Mouse (Mus musculus) midbrain, embryonic 16.5 days (tissue): ENCODE data around the gene Tiam1. TPM values are rescaled to one million over a fixed set of nuclear protein-coding genes. Genes with fewer than 3 reads are reported as not detected.
A peak's percentile ranks its signal among the peaks of the same experiment; 100 is the strongest.

ENCODE experiments used
- ATAC-seq: fragments of 200-750 bp; cut with Nextera tagmentation; 2 replicates; pipeline ENCODE4 v1.8.0; 2017; ENCODE audit warnings: moderate TSS enrichment
- H3K27ac ChIP-seq: fragments of 300-500 bp; sonication (generic); 2 replicates; pipeline ENCODE4 v1.5.1; 2014; ENCODE audit warnings: mild to moderate bottlenecking, low read length, mixed read lengths
- H3K27me3 ChIP-seq: fragments of 300-500 bp; sonication (generic); 2 replicates; pipeline ENCODE4 v1.6.1; 2014; ENCODE audit warnings: low read depth, low read length, mixed read lengths; ENCODE audit not compliant: control insufficient read depth, insufficient read depth
- H3K36me3 ChIP-seq: fragments of 300-500 bp; sonication (generic); 2 replicates; pipeline ENCODE4 v1.6.1; 2014; ENCODE audit warnings: mild to moderate bottlenecking, low read length, moderate library complexity, mixed read lengths; ENCODE audit not compliant: control insufficient read depth, insufficient read depth
- H3K4me1 ChIP-seq: fragments of 300-500 bp; sonication (generic); 2 replicates; pipeline ENCODE4 v1.6.1; 2014; ENCODE audit warnings: mild to moderate bottlenecking, low read length, mixed read lengths; ENCODE audit not compliant: control insufficient read depth, insufficient read depth
- H3K4me2 ChIP-seq: fragments of 300-500 bp; sonication (generic); 2 replicates; pipeline ENCODE4 v1.6.1; 2014; ENCODE audit warnings: mild to moderate bottlenecking, low read length, mixed read lengths
- H3K4me3 ChIP-seq: fragments of 300-500 bp; sonication (generic); 2 replicates; pipeline ENCODE4 v1.5.1; 2014; ENCODE audit warnings: low read depth, mild to moderate bottlenecking, low read length, moderate library complexity, mixed read lengths
- H3K9ac ChIP-seq: fragments of 300-500 bp; sonication (generic); 2 replicates; pipeline ENCODE4 v1.6.1; 2014; ENCODE audit warnings: low read depth, low read length, mixed read lengths
- H3K9me3 ChIP-seq: fragments of 300-500 bp; sonication (generic); replicated peaks from 2 replicates; pipeline ENCODE4 v1.6.1; 2014; ENCODE audit warnings: mild to moderate bottlenecking, low read length, mixed read lengths; ENCODE audit not compliant: control insufficient read depth, poor library complexity, severe bottlenecking
- WGBS: fragments of 180-500 bp; shearing (Covaris S2); extraction: QIAGEN DNeasy Blood & Tissue Kit; methylation state at CpG from one replicate; pipeline ENCODE4 v1.1.7; 2014; 5-methylcytosine and 5-hydroxymethylcytosine counted together
- polyA plus RNA-seq: library from polyadenylated mRNA; unstranded; fragments of >200 nt; fragmentation: Nextera tagmentation; extraction: Ambion mirVana; gene quantifications from 2 replicates; pipeline ENCODE4 v1.2.1, GENCODE M21; 2015

The Tiam1 gene
- polyA plus RNA-seq, 1 experiment from 2014 or later, result 23.5 TPM

- peaks cover 11% of the 10 kb centered on the region; the same call in 1 of the 2 replicates for H3K36me3 ChIP-seq
- H3K4me3 ChIP-seq, result no peak overlapping the region
- whole genome bisulfite sequencing, result 92% methylated on average over 7 of the region's 7 CpGs
These were observed 347.0 kb downstream of the Tiam1 start for GRCm38 (mm10) chr16:89796566-89796965.

GRCm38 (mm10) chr16:89789792-89790434 is 353.7 kb downstream of the Tiam1 start:
- H3K9me3 ChIP-seq, result no peaks in the 10 kb centered on the region
- no peak for ATAC-seq
- no peak overlapping the region for H3K4me2 ChIP-seq
- no peak overlapping the region for H3K4me3 ChIP-seq
- H3K36me3 ChIP-seq, result peaks cover 27% of the 10 kb centered on the region
- no peak overlapping the region for H3K27ac ChIP-seq
- H3K4me1 ChIP-seq, result no peaks in the 10 kb centered on the region
- WGBS, result 91% methylated on average over 9 of the region's 9 CpGs
- H3K9ac ChIP-seq, result no peak overlapping the region
- H3K27me3 ChIP-seq, result no peaks in the 10 kb centered on the region

More at GRCm38 (mm10) chr16:89796566-89796965, 347.0 kb downstream of the Tiam1 start:
- H3K9ac ChIP-seq, result no peak overlapping the region
- H3K9me3 ChIP-seq, result no peaks in the 10 kb centered on the region
- no peaks in the 10 kb centered on the region for H3K27me3 ChIP-seq
- H3K4me1 ChIP-seq, result no peaks in the 10 kb centered on the region
- H3K27ac ChIP-seq, result no peak overlapping the region
- H3K4me2 ChIP-seq, result no peak overlapping the region
- ATAC-seq, result no peak

GRCm38 (mm10) chr16:89785795-89786194 is 357.8 kb downstream of the Tiam1 start:
- Histone ChIP-seq H3K4me2 (no peak overlapping the region), H3K9ac (no peak overlapping the region), H3K4me1 (no peaks in the 10 kb centered on the region), H3K27me3 (no peaks in the 10 kb centered on the region), H3K9me3 (no peaks in the 10 kb centered on the region; the same call in 1 of the 2 replicates), H3K36me3 (peaks cover 15% of the 10 kb centered on the region), H3K27ac (no peak overlapping the region), H3K4me3 (no peak overlapping the region)
- ATAC-seq, result no peak
- WGBS, result 85% methylated on average over 5 of the region's 5 CpGs

GRCm38 (mm10) chr16:89779705-89780104 is 363.9 kb downstream of the Tiam1 start:
- Histone ChIP-seq H3K27me3 (no peaks in the 10 kb centered on the region), H3K36me3 (no peaks in the 10 kb centered on the region), H3K27ac (no peak overlapping the region), H3K9me3 (no peaks in the 10 kb centered on the region; the same call in 1 of the 2 replicates), H3K4me2 (no peak overlapping the region), H3K4me1 (no peaks in the 10 kb centered on the region), H3K4me3 (no peak overlapping the region), H3K9ac (no peak overlapping the region)
- 81% methylated on average over 3 of the region's 3 CpGs for WGBS
- no peak for ATAC-seq

- H3K4me2 ChIP-seq, result no peak overlapping the region
- peaks cover 3% of the 10 kb centered on the region; the same call in 1 of the 2 replicates for H3K4me1 ChIP-seq
- no peak overlapping the region for H3K4me3 ChIP-seq
- no peaks in the 10 kb centered on the region for H3K27me3 ChIP-seq
- no peak for ATAC-seq
- no peak overlapping the region for H3K9ac ChIP-seq
- no peaks in the 10 kb centered on the region for H3K36me3 ChIP-seq
- no peaks in the 10 kb centered on the region; the same call in 1 of the 2 replicates for H3K9me3 ChIP-seq
- 76% methylated on average over 2 of the region's 2 CpGs for WGBS
- no peak overlapping the region for H3K27ac ChIP-seq
These were observed 366.1 kb downstream of the Tiam1 start for GRCm38 (mm10) chr16:89777450-89777849.

- ATAC-seq, result no peak
- Histone ChIP-seq H3K9ac (no peak overlapping the region; the same call in 1 of the 2 replicates), H3K27me3 (no peaks in the 10 kb centered on the region), H3K4me2 (peak overlapping the region; percentile 68), H3K4me1 (peaks cover 3% of the 10 kb centered on the region; the same call in 1 of the 2 replicates), H3K36me3 (no peaks in the 10 kb centered on the region), H3K4me3 (peak overlapping the region; percentile 34), H3K9me3 (peaks cover 6% of the 10 kb centered on the region; the same call in 1 of the 2 replicates), H3K27ac (no peak overlapping the region)
- WGBS, result 23% methylated on average over 10 of the region's 10 CpGs
These were observed 369.0 kb downstream of the Tiam1 start for GRCm38 (mm10) chr16:89774553-89774913.

- no peaks in the 10 kb centered on the region for H3K36me3 ChIP-seq
- H3K4me3 ChIP-seq, result peak overlapping the region; percentile 34
- 12% methylated on average over 30 of the region's 30 CpGs for WGBS
- peak overlapping the region; percentile 43; the same call in 1 of the 2 replicates for H3K9ac ChIP-seq
- peaks cover 7% of the 10 kb centered on the region; the same call in 1 of the 2 replicates for H3K9me3 ChIP-seq
- H3K4me2 ChIP-seq, result peak overlapping the region; percentile 68
- H3K27me3 ChIP-seq, result no peaks in the 10 kb centered on the region
- peaks cover 3% of the 10 kb centered on the region; the same call in 1 of the 2 replicates for H3K4me1 ChIP-seq
- peak; percentile 84 for ATAC-seq
- H3K27ac ChIP-seq, result no peak overlapping the region
These were observed 369.7 kb downstream of the Tiam1 start for GRCm38 (mm10) chr16:89773657-89774552.

GRCm38 (mm10) chr16:89765919-89766318 is 377.6 kb downstream of the Tiam1 start:
- WGBS, result 88% methylated on average over 11 of the region's 11 CpGs
- no peak; the same call in 1 of the 2 replicates for ATAC-seq
- H3K9me3 ChIP-seq, result peaks cover 10% of the 10 kb centered on the region; the same call in 1 of the 2 replicates
- no peak overlapping the region for H3K4me2 ChIP-seq
- no peaks in the 10 kb centered on the region for H3K36me3 ChIP-seq
- no peak overlapping the region for H3K9ac ChIP-seq
- no peak overlapping the region for H3K4me3 ChIP-seq
- H3K27me3 ChIP-seq, result no peaks in the 10 kb centered on the region
- no peaks in the 10 kb centered on the region for H3K4me1 ChIP-seq
- H3K27ac ChIP-seq, result no peak overlapping the region
